Comparison of ENCODE assay signal across 14 mouse cellular contexts in the genomic region with DNA sequence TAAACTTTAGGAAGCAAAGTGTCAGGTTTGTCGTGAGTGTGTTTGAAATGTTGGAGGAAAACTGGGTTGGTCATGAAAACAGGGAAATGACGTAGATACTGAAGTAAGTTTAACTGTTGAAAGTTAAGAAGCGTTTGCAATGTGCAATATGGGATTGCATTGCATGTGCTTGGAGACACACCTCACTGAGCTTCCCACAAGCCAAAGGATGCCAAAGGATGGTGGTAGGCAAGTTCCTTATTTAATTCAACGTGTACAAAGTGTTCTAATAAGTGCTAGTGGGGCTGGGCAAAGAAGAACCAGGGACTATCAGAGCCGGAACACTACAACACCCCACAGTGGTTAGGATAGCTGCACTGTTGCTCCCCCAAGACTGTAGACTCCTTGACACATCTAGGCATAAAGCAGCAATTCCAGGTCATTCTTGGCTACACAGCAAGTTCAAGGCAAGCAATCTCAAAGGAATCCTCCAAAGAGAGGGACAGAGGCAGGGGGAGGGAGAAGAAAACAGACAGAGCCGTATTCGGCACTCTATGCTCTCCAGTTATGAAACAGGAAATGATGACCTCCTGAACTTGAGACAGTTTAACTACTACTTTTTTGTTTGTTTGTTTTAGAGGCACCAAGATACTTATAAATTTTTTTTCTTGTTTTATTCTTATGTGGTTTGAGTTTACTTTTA.
DNase-seq lines count a peak whose midpoint lies in the region; ATAC-seq and TF ChIP-seq lines count a peak whose summit lies in the region.
"Had no signal": no experiment of that assay in that cellular context is flagged by ENCODE, and none has a peak within 500 bp of the region (broad histone marks: within the 10 kb centered on the region; RNA-seq: fewer than 3 reads in every experiment).

No protein-coding gene starts in this region.

- no peak overlapping the region for H3K4me3 ChIP-seq in heart, embryonic 16.5 days (ENCODE audit: low read length)
- H3K4me3 ChIP-seq in lung, postnatal 0 days (ENCODE audit: low read depth, low read length) = no peak overlapping the region
- H3K4me3 ChIP-seq in macrophage (ENCODE audit: inconsistent target) = no peak overlapping the region
- no peak overlapping the region for H3K4me3 ChIP-seq in cerebellum, adult 2 months (replicated peaks; ENCODE audit: insufficient read depth, low read depth, low read length)
- no peak overlapping the region for H3K4me3 ChIP-seq in left cerebral cortex, adult 2 months
- H3K4me3 ChIP-seq: limb, embryonic 13.5 days; midbrain, embryonic 13.5 days had no signal

- intact Hi-C loops in heart, postnatal 14 days (cut with DNase I) = no loop called here
- intact Hi-C loops in left cerebral cortex, adult 2 months (cut with DNase I) = no loop called here

- 66% methylated on average over 7 of the region's 7 CpGs for WGBS in heart, embryonic 16.5 days
- 48% methylated on average over 7 of the region's 7 CpGs for WGBS in lung, postnatal 0 days
- 9% methylated on average over 7 of the region's 7 CpGs for WGBS in macrophage (ENCODE audit: missing documents)
- 71% methylated on average over 7 of the region's 7 CpGs for WGBS in cerebellum, adult 2 months

- H3K79me2 ChIP-seq in macrophage (ENCODE audit: inconsistent target) = no peaks in the 10 kb centered on the region; the same call in 1 of the 2 replicates

- no peaks in the 10 kb centered on the region for H3K9me3 ChIP-seq in heart, embryonic 16.5 days (replicated peaks; ENCODE audit: control insufficient read depth, low read length)
- no peaks in the 10 kb centered on the region for H3K9me3 ChIP-seq in lung, postnatal 0 days (ENCODE audit: low read length)
- H3K9me3 ChIP-seq: limb, embryonic 13.5 days; midbrain, embryonic 13.5 days had no signal

- no peak for TF ChIP-seq EP300 in lung, postnatal 0 days (IDR thresholded peaks at IDR 0.05)

- TF ChIP-seq CTCF in lung, postnatal 0 days (IDR thresholded peaks at IDR 0.05) = no peak
- no peak for TF ChIP-seq CTCF in cerebellum, adult 2 months (IDR thresholded peaks at IDR 0.05; ENCODE audit: borderline replicate concordance, insufficient read depth, low read depth, low read length)
- no peak for TF ChIP-seq CTCF in left cerebral cortex, adult 2 months (IDR thresholded peaks at IDR 0.05)

- no peak for DNase-seq in heart, postnatal 14 days
- DNase-seq in lung, postnatal 0 days (ENCODE audit: low spot score) = peak; percentile 45
- DNase-seq in lung, postnatal 14 days = no peak
- no peak for DNase-seq in cerebellum, adult 2 months
- no peak for DNase-seq in left cerebral cortex, adult 2 months (ENCODE audit: extremely low spot score in 1 of 2, low spot score in 2 of 2)
- DNase-seq: adrenal gland, postnatal 14 days; cerebellum, adult 11 months; right cerebral cortex, postnatal 25 days; thymus, postnatal 4 days had no signal

- no peaks in the 10 kb centered on the region for H3K36me3 ChIP-seq in heart, embryonic 16.5 days (ENCODE audit: control insufficient read depth, insufficient read depth)
- H3K36me3 ChIP-seq in lung, postnatal 0 days (ENCODE audit: insufficient read depth, low read length) = no peaks in the 10 kb centered on the region
- H3K36me3 ChIP-seq in macrophage (ENCODE audit: inconsistent target) = no peaks in the 10 kb centered on the region
- H3K36me3 ChIP-seq: limb, embryonic 13.5 days; midbrain, embryonic 13.5 days had no signal

- no peak for TF ChIP-seq POLR2A in cerebellum, adult 2 months (IDR thresholded peaks at IDR 0.05; ENCODE audit: borderline replicate concordance, insufficient read depth, low read length)

- 0 out of 2 replicates have a peak overlapping the region, but pooled peaks have one; percentile 5 for H3K27ac ChIP-seq in heart, embryonic 16.5 days (ENCODE audit: low read length)
- H3K27ac ChIP-seq in lung, postnatal 0 days (ENCODE audit: low read length) = peak overlapping the region; percentile 32; the same call in 1 of the 2 replicates
- peak overlapping the region; percentile 31; the same call in 1 of the 2 replicates for H3K27ac ChIP-seq in macrophage
- no peak overlapping the region for H3K27ac ChIP-seq in cerebellum, adult 2 months (ENCODE audit: insufficient read depth, low read length)
- H3K27ac ChIP-seq in left cerebral cortex, adult 2 months = no peak overlapping the region
- H3K27ac ChIP-seq: limb, embryonic 13.5 days; midbrain, embryonic 13.5 days; stomach, postnatal 0 days had no signal

- ATAC-seq in heart, embryonic 16.5 days (replicated peaks; ENCODE audit: extremely low read depth, insufficient read depth, low FRiP score) = no peak
- ATAC-seq in lung, postnatal 0 days = peak; percentile 14; the same call in 1 of the 2 replicates
- ATAC-seq: midbrain, embryonic 13.5 days had no signal

- no peak overlapping the region for H3K9ac ChIP-seq in heart, embryonic 16.5 days (ENCODE audit: low read length)
- H3K9ac ChIP-seq in lung, postnatal 0 days (replicated peaks; ENCODE audit: low read depth) = no peak overlapping the region
- H3K9ac ChIP-seq: limb, embryonic 13.5 days; midbrain, embryonic 13.5 days had no signal

- H3K4me2 ChIP-seq in heart, embryonic 16.5 days (ENCODE audit: low read depth, low read length) = no peak overlapping the region
- H3K4me2 ChIP-seq in lung, postnatal 0 days (replicated peaks; ENCODE audit: low read depth, low read length) = no peak overlapping the region
- H3K4me2 ChIP-seq: limb, embryonic 13.5 days; midbrain, embryonic 13.5 days had no signal

- no peaks in the 10 kb centered on the region for H3K27me3 ChIP-seq in heart, embryonic 16.5 days (ENCODE audit: control insufficient read depth, insufficient read depth, low read length)
- H3K27me3 ChIP-seq in lung, postnatal 0 days (replicated peaks; ENCODE audit: insufficient read depth, low read length) = no peaks in the 10 kb centered on the region
- H3K27me3 ChIP-seq in cerebellum, adult 2 months (ENCODE audit: control insufficient read depth, insufficient read depth, low read length) = no peaks in the 10 kb centered on the region
- H3K27me3 ChIP-seq: limb, embryonic 13.5 days; midbrain, embryonic 13.5 days had no signal

- peaks cover 5% of the 10 kb centered on the region; the same call in 1 of the 2 replicates for H3K4me1 ChIP-seq in heart, embryonic 16.5 days (ENCODE audit: control insufficient read depth, insufficient read depth, low read length)
- peaks cover 7% of the 10 kb centered on the region; the same call in 1 of the 2 replicates for H3K4me1 ChIP-seq in lung, postnatal 0 days (ENCODE audit: insufficient read depth, low read depth, low read length)
- H3K4me1 ChIP-seq in cerebellum, adult 2 months (ENCODE audit: control insufficient read depth, insufficient read depth, low read length) = peaks cover 14% of the 10 kb centered on the region
- H3K4me1 ChIP-seq: limb, embryonic 13.5 days had no signal

Comparison
In these comparisons a context has a peak if more than half of its experiments do, and no peak if none do; other contexts are left out.
1. H3K27ac ChIP-seq: peak in heart, embryonic 16.5 days (single experiment), lung, postnatal 0 days (single experiment) and macrophage (single experiment); none in cerebellum, adult 2 months (single experiment) and left cerebral cortex, adult 2 months (single experiment).